Mouse (Mus musculus): ENCODE results near the gene Rad9a.

- TF ChIP-seq CTCF (IDR thresholded peaks at IDR 0.05; ENCODE audit: control insufficient read depth, insufficient read depth, low read length) (no peak), POLR2A (IDR thresholded peaks at IDR 0.05; ENCODE audit: borderline replicate concordance, control insufficient read depth, low read depth, low read length) (no peak)
Measured at GRCm38 (mm10) chr19:4172925-4173324, 28.5 kb downstream of the Rad9a start.

All from bone marrow, adult 2 months (tissue).